Mouse (Mus musculus) lung, postnatal 0 days (tissue): ENCODE measurements around the gene Alg12. TPM values are rescaled to one million over a fixed set of nuclear protein-coding genes. Genes with fewer than 3 reads are reported as not detected.

ENCODE experiments used
- ATAC-seq: fragments of 200-750 bp; cut with Nextera tagmentation; 2 replicates; pipeline ENCODE4 v1.8.0; 2017; ENCODE audit warnings: moderate library complexity
- DNase-seq: peaks from one replicate; pipeline ENCODE4 v3.0.0-alpha.2; 2016; ENCODE audit warnings: low spot score
- H3K27ac ChIP-seq: fragments of 300-500 bp; sonication (generic); 2 replicates; pipeline ENCODE4 v1.5.1; 2014; ENCODE audit warnings: antibody characterized with exemption, mild to moderate bottlenecking, low read length, mixed read lengths
- H3K27me3 ChIP-seq: fragments of 300-500 bp; sonication (generic); replicated peaks from 2 replicates; pipeline ENCODE4 v1.6.1; 2014; ENCODE audit warnings: low read length, mixed read lengths; ENCODE audit not compliant: insufficient read depth
- H3K36me3 ChIP-seq: fragments of 300-500 bp; sonication (generic); 2 replicates; pipeline ENCODE4 v1.6.1; 2014; ENCODE audit warnings: low read length, mixed read lengths; ENCODE audit not compliant: insufficient read depth
- H3K4me1 ChIP-seq: fragments of 300-500 bp; sonication (generic); 2 replicates; pipeline ENCODE4 v1.6.1; 2014; ENCODE audit warnings: antibody characterized with exemption, low read depth, low read length, mixed read lengths; ENCODE audit not compliant: insufficient read depth
- H3K4me2 ChIP-seq: fragments of 300-500 bp; sonication (generic); replicated peaks from 2 replicates; pipeline ENCODE4 v1.6.1; 2014; ENCODE audit warnings: low read depth, mild to moderate bottlenecking, low read length, moderate library complexity, mixed read lengths
- H3K4me3 ChIP-seq: fragments of 300-500 bp; sonication (generic); 2 replicates; pipeline ENCODE4 v1.5.1; 2014; ENCODE audit warnings: low read depth, low read length
- H3K9ac ChIP-seq: fragments of 300-500 bp; sonication (generic); replicated peaks from 2 replicates; pipeline ENCODE4 v1.6.1; 2014; ENCODE audit warnings: low read depth, mild to moderate bottlenecking
- H3K9me3 ChIP-seq: fragments of 300-500 bp; sonication (generic); 2 replicates; pipeline ENCODE4 v1.6.1; 2016; ENCODE audit warnings: low read length, mixed read lengths
- CTCF ChIP-seq: IDR thresholded peaks from 2 replicates; pipeline ENCODE4 v1.5.1; 2016; ENCODE audit warnings: antibody characterized with exemption, mild to moderate bottlenecking
- EP300 ChIP-seq: IDR thresholded peaks from 2 replicates; pipeline ENCODE4 v1.6.1; 2016; ENCODE audit warnings: antibody characterized with exemption, mild to moderate bottlenecking, control low read depth
- WGBS: fragments of 180-500 bp; shearing (Covaris S2); extraction: QIAGEN DNeasy Blood & Tissue Kit; methylation state at CpG from one replicate; pipeline ENCODE4 v1.1.7; 2014; 5-methylcytosine and 5-hydroxymethylcytosine counted together
- polyA plus RNA-seq: library from polyadenylated mRNA; unstranded; fragments of >200 nt; fragmentation: Nextera tagmentation; extraction: Ambion mirVana; gene quantifications from 2 replicates; pipeline ENCODE4 v1.2.1, GENCODE M21; 2015

The Alg12 gene
- polyA plus RNA-seq, 1 experiment from 2014 or later, result 7.2 TPM

- Histone ChIP-seq H3K9me3 (no peaks in the 10 kb centered on the region), H3K36me3 (no peaks in the 10 kb centered on the region), H3K4me2 (no peak overlapping the region), H3K4me1 (peaks cover 35% of the 10 kb centered on the region), H3K9ac (no peak overlapping the region), H3K27ac (peak overlapping the region; percentile 97), H3K27me3 (no peaks in the 10 kb centered on the region), H3K4me3 (no peak overlapping the region)
- 30% methylated on average over 3 of the region's 3 CpGs for WGBS
- peak; percentile 35 for DNase-seq
- peak; percentile 8 for ATAC-seq
- TF ChIP-seq EP300, result no peak
- no peak for TF ChIP-seq CTCF
These were observed 32.0 kb upstream of the Alg12 start for GRCm38 (mm10) chr15:88851076-88851475.

- H3K27ac ChIP-seq, result peak overlapping the region; percentile 97
- H3K4me3 ChIP-seq, result no peak overlapping the region
- DNase-seq (peak; percentile 92), ATAC-seq (peak; percentile 85)
- peak; percentile 99 for TF ChIP-seq EP300
- no peak for TF ChIP-seq CTCF
- H3K4me1 ChIP-seq, result peaks cover 27% of the 10 kb centered on the region
- no peaks in the 10 kb centered on the region for H3K36me3 ChIP-seq
- H3K27me3 ChIP-seq, result no peaks in the 10 kb centered on the region
- 43% methylated on average over 10 of the region's 10 CpGs for WGBS
- no peak overlapping the region for H3K4me2 ChIP-seq
- H3K9ac ChIP-seq, result 0 out of 2 replicates have a peak overlapping the region, but pooled peaks have one; percentile 16
- no peaks in the 10 kb centered on the region for H3K9me3 ChIP-seq
These were observed 31.2 kb upstream of the Alg12 start for GRCm38 (mm10) chr15:88850146-88850826.

- H3K27ac ChIP-seq, result peak overlapping the region; percentile 97
- no peak for DNase-seq
These were observed 30.5 kb upstream of the Alg12 start for GRCm38 (mm10) chr15:88849621-88850020.

GRCm38 (mm10) chr15:88848661-88849060 is 29.5 kb upstream of the Alg12 start:
- WGBS, result 100% methylated on average over 1 of the region's 1 CpGs
- Histone ChIP-seq H3K27ac (no peak overlapping the region), H3K9ac (no peak overlapping the region), H3K36me3 (no peaks in the 10 kb centered on the region), H3K9me3 (no peaks in the 10 kb centered on the region), H3K27me3 (no peaks in the 10 kb centered on the region), H3K4me3 (no peak overlapping the region), H3K4me1 (peaks cover 19% of the 10 kb centered on the region), H3K4me2 (no peak overlapping the region)
- no peak for ATAC-seq
- no peak for DNase-seq
- no peak for TF ChIP-seq CTCF

More at GRCm38 (mm10) chr15:88849621-88850020, 30.5 kb upstream of the Alg12 start:
- no peaks in the 10 kb centered on the region for H3K36me3 ChIP-seq
- no peak overlapping the region for H3K4me2 ChIP-seq
- H3K27me3 ChIP-seq, result no peaks in the 10 kb centered on the region
- peaks cover 20% of the 10 kb centered on the region for H3K4me1 ChIP-seq
- no peak overlapping the region for H3K4me3 ChIP-seq
- WGBS, result 85% methylated on average over 2 of the region's 2 CpGs
- no peak for ATAC-seq
- H3K9me3 ChIP-seq, result no peaks in the 10 kb centered on the region
- no peak overlapping the region for H3K9ac ChIP-seq
- no peak for TF ChIP-seq CTCF
- no peak for TF ChIP-seq EP300

- Histone ChIP-seq H3K9me3 (no peaks in the 10 kb centered on the region), H3K4me3 (no peak overlapping the region), H3K36me3 (no peaks in the 10 kb centered on the region), H3K27ac (no peak overlapping the region), H3K4me1 (peaks cover 3% of the 10 kb centered on the region), H3K4me2 (no peak overlapping the region), H3K27me3 (no peaks in the 10 kb centered on the region), H3K9ac (no peak overlapping the region)
- WGBS, result 92% methylated on average over 7 of the region's 7 CpGs
- DNase-seq (no peak), ATAC-seq (no peak)
- TF ChIP-seq CTCF, result no peak
- TF ChIP-seq EP300, result no peak
These were observed 25.8 kb upstream of the Alg12 start for GRCm38 (mm10) chr15:88844966-88845365.

GRCm38 (mm10) chr15:88843486-88844097 is 24.5 kb upstream of the Alg12 start:
- H3K27ac ChIP-seq, result no peak overlapping the region
- peak; percentile 25 for ATAC-seq
- no peaks in the 10 kb centered on the region for H3K9me3 ChIP-seq
- no peaks in the 10 kb centered on the region for H3K27me3 ChIP-seq
- H3K36me3 ChIP-seq, result no peaks in the 10 kb centered on the region
- H3K9ac ChIP-seq, result no peak overlapping the region
- peaks cover 11% of the 10 kb centered on the region; the same call in 1 of the 2 replicates for H3K4me1 ChIP-seq
- no peak overlapping the region for H3K4me2 ChIP-seq
- no peak for TF ChIP-seq CTCF
- TF ChIP-seq EP300, result no peak
- no peak overlapping the region for H3K4me3 ChIP-seq
- WGBS, result 30% methylated on average over 8 of the region's 8 CpGs
- DNase-seq, result peak; percentile 64
